Mouse (Mus musculus) megakaryocyte, adult 5-6 weeks (primary cell): ENCODE data around the gene Ang2. TPM values are rescaled to one million over a fixed set of nuclear protein-coding genes. Genes with fewer than 3 reads are reported as not detected.
"Not testable (repeated sequence)": the region's sequence is repeated elsewhere in the genome, so short reads cannot be mapped to it uniquely, and the experiment has no call there.

Experiments
- ATAC-seq: 2 replicates; pipeline ENCODE4 v1.8.0; 2016; ENCODE audit warnings: mild to moderate bottlenecking, inconsistent platforms; ENCODE audit not compliant: poor library complexity, severe bottlenecking
- total RNA-seq, 2 experiments: library from RNA; stranded (forward) in 1 of 2; stranded (reverse) in 1 of 2; fragments of 153-499, 151-499 nt in 1 of 2; fragments of 221-1000, 200-1000 nt in 1 of 2; gene quantifications; 2 replicates each; pipeline versions ENCODE4 v1.2.3 to v1.2.4; 2015 to 2017

Gene Ang2
- total RNA-seq (2015) = not detected in 2 replicates
- total RNA-seq (2017) = not detected in 2 replicates

- ATAC-seq = no peak
These were observed at the start of gene Ang2 for GRCm38 (mm10) chr14:51199098-51200023. TSS of gene Ang2 (minus strand) at chr14:51199148.

GRCm38 (mm10) chr14:51247736-51248135 lies 48.8 kb upstream of the Ang2 start:
- ATAC-seq = no peak

- peak; percentile 53 for ATAC-seq
These were observed 42.0 kb upstream of the Ang2 start for GRCm38 (mm10) chr14:51240899-51241298.

GRCm38 (mm10) chr14:51237488-51237887 lies 38.5 kb upstream of the Ang2 start:
- peak; percentile 91 for ATAC-seq

- peak; percentile 33 for ATAC-seq
These were observed 30.7 kb upstream of the Ang2 start for GRCm38 (mm10) chr14:51229657-51230056.

- not testable (repeated sequence) for ATAC-seq
These were observed 21.1 kb upstream of the Ang2 start for GRCm38 (mm10) chr14:51220075-51220474.

- ATAC-seq = no peak
These were observed 4.2 kb upstream of the Ang2 start, which contains the start of gene Ear14 for GRCm38 (mm10) chr14:51203115-51203514. TSS of gene Ear14 (plus strand) at chr14:51203391.

GRCm38 (mm10) chr14:51200466-51200865 lies 1.5 kb upstream of the Ang2 start:
- ATAC-seq = no peak

GRCm38 (mm10) chr14:51200054-51200453 lies 1.1 kb upstream of the Ang2 start:
- ATAC-seq = no peak

- ATAC-seq = no peak
These were observed 3.3 kb downstream of the Ang2 start for GRCm38 (mm10) chr14:51195681-51196080.

- ATAC-seq = peak; percentile 47; the same call in 1 of the 2 replicates
These were observed 17.9 kb downstream of the Ang2 start for GRCm38 (mm10) chr14:51181051-51181450.

GRCm38 (mm10) chr14:51173843-51174242 lies 25.1 kb downstream of the Ang2 start:
- ATAC-seq = no peak

- 0 out of 2 replicates have a peak, but pooled peaks have one; percentile 17 for ATAC-seq
These were observed 26.0 kb downstream of the Ang2 start for GRCm38 (mm10) chr14:51172947-51173346.

- peak; percentile 68 for ATAC-seq
These were observed 26.7 kb downstream of the Ang2 start for GRCm38 (mm10) chr14:51172095-51172865.

- peak; percentile 79 for ATAC-seq
These were observed 32.9 kb downstream of the Ang2 start for GRCm38 (mm10) chr14:51166068-51166467.

- no peak for ATAC-seq
These were observed 33.5 kb downstream of the Ang2 start for GRCm38 (mm10) chr14:51165435-51165834.

GRCm38 (mm10) chr14:51163323-51163722 lies 35.6 kb downstream of the Ang2 start:
- ATAC-seq = not testable (repeated sequence)

GRCm38 (mm10) chr14:51161976-51162375 lies 37.0 kb downstream of the Ang2 start, which contains the start of gene Rnase2b:
TSS of gene Rnase2b (plus strand) at chr14:51162260.
- not testable (repeated sequence) for ATAC-seq

GRCm38 (mm10) chr14:51157072-51157471 lies 41.9 kb downstream of the Ang2 start:
- ATAC-seq = peak; percentile 45; the same call in 1 of the 2 replicates

- peak; percentile 86 for ATAC-seq
These were observed 42.2 kb downstream of the Ang2 start for GRCm38 (mm10) chr14:51156736-51157068.

- 0 out of 2 replicates have a peak, but pooled peaks have one; percentile 15 for ATAC-seq
These were observed 42.8 kb downstream of the Ang2 start for GRCm38 (mm10) chr14:51156056-51156735.
